Mouse (Mus musculus): ENCODE measurements around the gene Gm21958. TPM values are rescaled to one million over a fixed set of nuclear protein-coding genes. Genes with fewer than 3 reads are reported as not detected.

Gm21958 gene
- not detected for polyA plus RNA-seq (2014; fragmentation: Illumina TruSeq; extraction: RNeasy Lipid Tissue Mini Kit (QIAGEN cat#74804); ENCODE audit: low read depth, low replicate concordance)

GRCm38 (mm10) chr3:54714253-54714652, at the start of gene Gm21958:
Gene Gm21958 (minus strand): TSS chr3:54714353.

GRCm38 (mm10) chr3:54755145-54756041, 41.2 kb upstream of the Gm21958 start, which contains the start of gene Smad9:
Gene Smad9 (plus strand): TSS chr3:54755582.

GRCm38 (mm10) chr3:54735247-54736046, 21.3 kb upstream of the Gm21958 start, which contains the start of the genes Exosc8 and Alg5:
Gene Exosc8 (minus strand): TSS chr3:54735393.
Gene Alg5 (plus strand): TSS chr3:54735539.

GRCm38 (mm10) chr3:54692202-54693055, 21.7 kb downstream of the Gm21958 start, which contains the start of gene Supt20:
Gene Supt20 (plus strand): TSS chr3:54692807.

Other genes with a start within 250 kb of the Gm21958 start
- gene Supt20, start 21.5 kb downstream of the Gm21958 start, polyA plus RNA-seq (2014; fragmentation: Illumina TruSeq; extraction: RNeasy Lipid Tissue Mini Kit (QIAGEN cat#74804); ENCODE audit: low read depth, low replicate concordance): 159 TPM
- gene Exosc8, start 21.0 kb upstream of the Gm21958 start, polyA plus RNA-seq (2014; fragmentation: Illumina TruSeq; extraction: RNeasy Lipid Tissue Mini Kit (QIAGEN cat#74804); ENCODE audit: low read depth, low replicate concordance): 27.1 TPM
- 34.9 TPM for gene Alg5, start 21.2 kb upstream of the Gm21958 start, polyA plus RNA-seq (2014; fragmentation: Illumina TruSeq; extraction: RNeasy Lipid Tissue Mini Kit (QIAGEN cat#74804); ENCODE audit: low read depth, low replicate concordance)
- gene Smad9, start 41.2 kb upstream of the Gm21958 start, polyA plus RNA-seq (2014; fragmentation: Illumina TruSeq; extraction: RNeasy Lipid Tissue Mini Kit (QIAGEN cat#74804); ENCODE audit: low read depth, low replicate concordance): 5.2 TPM
- gene Rfxap, start 93.4 kb upstream of the Gm21958 start, polyA plus RNA-seq (2014; fragmentation: Illumina TruSeq; extraction: RNeasy Lipid Tissue Mini Kit (QIAGEN cat#74804); ENCODE audit: low read depth, low replicate concordance): 13.5 TPM
- not detected for gene Sertm1, start 201.5 kb upstream of the Gm21958 start, polyA plus RNA-seq (2014; fragmentation: Illumina TruSeq; extraction: RNeasy Lipid Tissue Mini Kit (QIAGEN cat#74804); ENCODE audit: low read depth, low replicate concordance)

Measured in sigmoid colon, adult 10 weeks (tissue).